Mouse (Mus musculus): ENCODE measurements around the gene Senp5. TPM values are rescaled to one million over a fixed set of nuclear protein-coding genes. Genes with fewer than 3 reads are reported as not detected.
"Not testable (repeated sequence)": the region's sequence is repeated elsewhere in the genome, so short reads cannot be mapped to it uniquely, and the experiment has no call there.

Senp5 gene
- polyA plus RNA-seq, 1 experiment from 2014 or later = 25.7 TPM

DNA sequence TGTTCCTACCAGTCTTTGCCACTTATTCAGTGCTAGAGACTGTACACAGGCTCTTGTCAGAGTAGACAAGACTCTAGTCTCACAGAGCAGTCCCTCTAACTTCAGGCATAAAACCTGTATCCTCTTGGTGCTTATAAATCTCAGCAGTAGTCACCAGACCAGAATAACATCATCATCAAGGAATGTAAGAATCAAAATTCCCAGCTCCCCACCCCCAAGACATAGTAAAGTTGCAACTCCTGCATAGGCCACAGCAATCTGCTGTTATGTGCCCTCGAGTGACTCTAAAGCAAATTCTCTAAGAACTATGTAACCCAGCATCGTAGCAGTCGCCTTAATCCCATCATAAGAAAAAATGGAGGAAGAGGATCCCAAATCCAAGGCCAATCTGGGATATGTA is 23.6 kb downstream of the Senp5 start:
- Histone ChIP-seq H3K36me3 (peaks cover 43% of the 10 kb centered on the region), H3K4me2 (replicated peaks) (no peak overlapping the region), H3K27me3 (no peaks in the 10 kb centered on the region), H3K4me1 (no peaks in the 10 kb centered on the region), H3K4me3 (no peak overlapping the region), H3K9me3 (no peaks in the 10 kb centered on the region), H3K9ac (replicated peaks) (no peak overlapping the region), H3K27ac (replicated peaks) (no peak overlapping the region)
- no peak for ATAC-seq (ENCODE audit: low FRiP score, low read depth)
- 94% methylated on average over 3 of the region's 3 CpGs for WGBS

DNA sequence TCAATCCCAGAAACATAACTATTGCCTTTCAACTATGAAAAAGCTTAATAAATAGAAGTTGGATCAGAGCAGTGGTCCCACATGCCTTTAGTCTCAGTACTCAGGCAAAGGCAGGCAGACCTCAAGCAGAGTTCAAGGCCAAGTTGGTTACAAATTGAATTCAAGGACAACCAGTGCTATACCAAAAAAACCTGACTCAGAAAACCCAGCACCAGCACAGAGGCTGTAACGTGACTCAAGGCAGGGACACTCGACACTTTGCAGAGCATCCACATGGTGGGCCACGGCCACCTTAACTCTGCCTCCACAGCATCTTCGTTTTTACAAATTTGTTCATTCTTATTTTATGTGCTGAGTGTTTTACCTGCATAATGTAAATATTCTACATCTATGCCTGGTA is 27.8 kb downstream of the Senp5 start:
- Histone ChIP-seq H3K4me2 (replicated peaks) (no peak overlapping the region), H3K9ac (replicated peaks) (no peak overlapping the region), H3K27me3 (no peaks in the 10 kb centered on the region), H3K4me1 (no peaks in the 10 kb centered on the region), H3K27ac (replicated peaks) (no peak overlapping the region), H3K36me3 (peaks cover 60% of the 10 kb centered on the region), H3K4me3 (no peak overlapping the region), H3K9me3 (no peaks in the 10 kb centered on the region)
- no peak for ATAC-seq (ENCODE audit: low FRiP score, low read depth)
- WGBS = 93% methylated on average over 4 of the region's 4 CpGs

DNA sequence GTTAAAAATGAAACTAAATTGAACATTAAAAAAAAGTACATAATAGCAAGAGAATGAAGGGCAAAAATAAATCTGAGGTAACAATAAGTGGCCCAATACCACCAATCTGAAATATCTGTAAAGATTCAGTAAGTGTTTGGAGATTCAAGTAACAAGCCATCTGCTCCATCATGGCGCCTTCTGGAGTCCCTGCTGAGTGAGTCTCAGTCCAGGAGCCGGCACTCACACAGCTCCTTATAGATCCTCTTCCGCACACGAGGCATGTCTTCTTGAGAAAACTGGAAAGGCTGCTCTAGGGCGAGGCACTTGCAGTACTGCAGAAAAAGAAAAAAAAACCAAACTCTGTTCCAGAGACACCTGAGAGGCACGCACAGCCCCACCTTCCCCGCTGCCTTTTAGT is 39.9 kb downstream of the Senp5 start:
- WGBS = 91% methylated on average over 7 of the region's 7 CpGs
- Histone ChIP-seq H3K27me3 (no peaks in the 10 kb centered on the region), H3K9me3 (no peaks in the 10 kb centered on the region), H3K27ac (replicated peaks) (no peak overlapping the region), H3K4me1 (no peaks in the 10 kb centered on the region), H3K4me2 (replicated peaks) (no peak overlapping the region), H3K36me3 (peaks cover 78% of the 10 kb centered on the region), H3K4me3 (no peak overlapping the region), H3K9ac (replicated peaks) (no peak overlapping the region)
- no peak for ATAC-seq (ENCODE audit: low FRiP score, low read depth)

DNA sequence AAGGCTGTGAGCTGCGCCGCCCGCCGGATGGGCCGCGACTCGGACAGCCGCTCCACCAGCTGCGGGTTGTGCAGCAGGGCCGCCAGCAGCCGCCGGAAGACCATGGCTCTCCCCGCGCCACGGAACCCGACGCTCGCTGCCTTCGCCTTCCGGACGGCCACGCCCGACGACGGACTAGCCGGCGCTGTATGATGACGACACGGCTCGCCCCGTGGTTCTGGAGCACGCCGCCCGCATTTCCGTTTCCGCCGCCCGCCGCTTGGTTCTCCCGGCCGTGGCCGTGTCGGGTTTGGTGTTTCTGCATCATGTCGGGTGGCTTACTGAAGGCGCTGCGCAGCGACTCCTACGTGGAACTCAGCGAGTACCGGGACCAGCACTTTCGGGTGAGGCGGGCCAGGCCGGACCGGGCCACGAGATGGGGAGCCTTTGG is 54.7 kb downstream of the Senp5 start, which contains the start of the genes 0610012G03Rik and Ncbp2:
Gene 0610012G03Rik (minus strand): TSS at position 150 of the 430 bp plus-strand sequence.
Gene Ncbp2 (plus strand): TSS at position 169 of the 430 bp plus-strand sequence.
- peaks cover 8% of the 10 kb centered on the region; the same call in 1 of the 2 replicates for H3K36me3 ChIP-seq
- peak within 1 kb of the TSS; percentile 87 for H3K27ac ChIP-seq (replicated peaks)
- H3K4me2 ChIP-seq (replicated peaks) = peak within 1 kb of the TSS; percentile 86
- H3K4me3 ChIP-seq = peak within 1 kb of the TSS; percentile 83
- H3K9ac ChIP-seq (replicated peaks) = peak within 1 kb of the TSS; percentile 85
- WGBS = under 1% methylated on average over 55 of the region's 55 CpGs
- ATAC-seq (ENCODE audit: low FRiP score, low read depth) = peak; percentile 90
- H3K4me1 ChIP-seq = peaks cover 37% of the 10 kb centered on the region
- H3K27me3 ChIP-seq = no peaks in the 10 kb centered on the region
- no peaks in the 10 kb centered on the region for H3K9me3 ChIP-seq

DNA sequence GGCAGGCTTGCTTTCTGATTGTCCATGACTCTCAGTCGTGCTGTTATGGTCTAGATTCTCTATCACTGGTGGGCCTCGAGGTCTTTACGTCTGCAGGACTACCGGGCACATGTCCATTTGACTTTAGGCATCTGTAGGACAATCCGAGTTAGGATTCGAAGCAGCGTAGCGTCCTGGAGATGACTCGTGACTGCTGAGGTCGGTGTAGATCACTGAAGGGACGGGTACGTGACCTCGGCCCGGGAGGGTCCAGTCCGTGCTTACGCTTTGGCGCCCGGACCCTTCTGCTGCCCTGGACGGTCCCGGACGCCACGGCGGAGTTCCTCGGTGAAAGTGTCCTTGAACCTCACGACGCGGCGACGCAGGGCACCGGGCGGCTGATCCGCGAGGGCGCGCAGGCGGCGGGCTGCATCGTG is 55.2 kb downstream of the Senp5 start:
- peaks cover 8% of the 10 kb centered on the region; the same call in 1 of the 2 replicates for H3K36me3 ChIP-seq
- H3K27ac ChIP-seq (replicated peaks) = peak overlapping the region; percentile 87
- H3K4me1 ChIP-seq = peaks cover 37% of the 10 kb centered on the region
- H3K4me3 ChIP-seq = peak overlapping the region; percentile 83
- H3K27me3 ChIP-seq = no peaks in the 10 kb centered on the region
- peak overlapping the region; percentile 86 for H3K4me2 ChIP-seq (replicated peaks)
- ATAC-seq (ENCODE audit: low FRiP score, low read depth) = peak; percentile 82
- H3K9me3 ChIP-seq = no peaks in the 10 kb centered on the region
- WGBS = under 1% methylated on average over 38 of the region's 38 CpGs
- H3K9ac ChIP-seq (replicated peaks) = peak overlapping the region; percentile 85

DNA sequence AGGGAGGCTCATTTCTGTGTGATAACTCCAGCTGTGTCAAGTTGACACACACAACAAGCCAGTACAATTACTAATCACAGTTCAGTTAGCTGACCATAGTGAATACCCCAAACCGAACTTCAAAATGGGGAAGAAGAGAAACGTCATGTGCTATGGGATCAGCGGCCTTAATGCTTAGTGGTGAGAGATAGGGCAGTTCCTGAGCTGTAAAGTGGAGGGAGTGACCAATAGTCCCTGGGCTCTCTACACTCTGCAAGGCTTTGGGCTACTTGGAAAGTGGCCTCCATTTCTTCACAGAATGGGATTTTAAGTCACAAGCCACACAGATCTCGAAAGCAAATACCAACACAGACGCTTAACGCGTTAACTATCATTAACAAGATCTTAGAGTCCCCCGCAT is 55.8 kb downstream of the Senp5 start:
- H3K27me3 ChIP-seq = no peaks in the 10 kb centered on the region
- no peak for ATAC-seq (ENCODE audit: low FRiP score, low read depth)
- 41% methylated on average over 8 of the region's 8 CpGs for WGBS
- H3K27ac ChIP-seq (replicated peaks) = 0 out of 2 replicates have a peak overlapping the region, but pooled peaks have one; percentile 87
- H3K9me3 ChIP-seq = no peaks in the 10 kb centered on the region
- peaks cover 37% of the 10 kb centered on the region for H3K4me1 ChIP-seq
- peak overlapping the region; percentile 85 for H3K9ac ChIP-seq (replicated peaks)
- peak overlapping the region; percentile 83 for H3K4me3 ChIP-seq
- H3K36me3 ChIP-seq = 0 out of 2 replicates have a peak, but pooled peaks cover 4% of the 10 kb centered on the region
- peak overlapping the region; percentile 86 for H3K4me2 ChIP-seq (replicated peaks)

DNA sequence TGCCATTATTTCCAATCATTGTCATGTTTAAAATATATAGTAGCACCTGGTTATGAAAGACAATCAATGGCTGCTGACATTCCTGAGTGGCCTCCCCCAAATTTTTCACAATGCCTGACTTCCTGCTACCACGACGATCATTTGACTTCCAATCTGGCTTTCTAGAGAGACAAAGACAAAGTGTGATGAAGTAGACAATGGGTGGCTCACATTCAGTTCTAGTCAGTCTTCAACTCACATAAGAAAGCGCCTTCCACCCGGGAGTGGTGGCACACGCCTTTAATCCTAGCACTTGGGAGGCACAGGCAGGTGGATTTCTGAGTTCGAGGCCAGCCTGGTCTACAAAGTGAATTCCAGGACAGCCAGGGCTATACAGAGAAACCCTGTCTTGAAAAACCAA is 57.1 kb downstream of the Senp5 start:
- not testable (repeated sequence) for H3K4me2 ChIP-seq (replicated peaks); H3K27me3 ChIP-seq; H3K27ac ChIP-seq (replicated peaks); H3K4me3 ChIP-seq; H3K9me3 ChIP-seq; ATAC-seq (ENCODE audit: low FRiP score, low read depth); H3K9ac ChIP-seq (replicated peaks); H3K36me3 ChIP-seq
- WGBS = 89% methylated on average over 6 of the region's 6 CpGs
- peaks cover 37% of the 10 kb centered on the region for H3K4me1 ChIP-seq

DNA sequence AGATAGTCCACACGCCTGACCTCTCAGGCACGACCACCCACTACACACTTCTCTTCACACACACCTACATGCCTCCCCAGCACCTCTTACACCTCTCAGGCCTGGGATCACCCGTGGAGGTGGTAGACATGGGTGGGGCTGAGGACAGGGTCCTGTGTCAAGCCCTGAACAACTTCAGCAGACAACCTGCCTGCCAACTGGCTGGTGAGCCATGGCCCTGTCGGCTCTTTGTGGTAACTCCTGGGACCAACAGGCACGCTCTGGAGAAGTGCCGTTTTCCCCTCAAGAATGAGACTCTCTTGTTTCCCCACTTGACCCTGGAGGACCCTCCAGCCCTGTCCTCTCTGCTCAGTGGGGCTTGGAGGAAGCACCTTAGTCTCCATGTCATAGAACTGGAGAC is 57.7 kb downstream of the Senp5 start:
- Histone ChIP-seq H3K27ac (replicated peaks) (no peak overlapping the region), H3K36me3 (no peaks in the 10 kb centered on the region), H3K27me3 (0 out of 2 replicates have a peak, but pooled peaks cover 3% of the 10 kb centered on the region), H3K9ac (replicated peaks) (no peak overlapping the region), H3K9me3 (no peaks in the 10 kb centered on the region), H3K4me3 (no peak overlapping the region), H3K4me1 (peaks cover 37% of the 10 kb centered on the region), H3K4me2 (replicated peaks) (no peak overlapping the region)
- no peak for ATAC-seq (ENCODE audit: low FRiP score, low read depth)
- WGBS = 90% methylated on average over 6 of the region's 6 CpGs

DNA sequence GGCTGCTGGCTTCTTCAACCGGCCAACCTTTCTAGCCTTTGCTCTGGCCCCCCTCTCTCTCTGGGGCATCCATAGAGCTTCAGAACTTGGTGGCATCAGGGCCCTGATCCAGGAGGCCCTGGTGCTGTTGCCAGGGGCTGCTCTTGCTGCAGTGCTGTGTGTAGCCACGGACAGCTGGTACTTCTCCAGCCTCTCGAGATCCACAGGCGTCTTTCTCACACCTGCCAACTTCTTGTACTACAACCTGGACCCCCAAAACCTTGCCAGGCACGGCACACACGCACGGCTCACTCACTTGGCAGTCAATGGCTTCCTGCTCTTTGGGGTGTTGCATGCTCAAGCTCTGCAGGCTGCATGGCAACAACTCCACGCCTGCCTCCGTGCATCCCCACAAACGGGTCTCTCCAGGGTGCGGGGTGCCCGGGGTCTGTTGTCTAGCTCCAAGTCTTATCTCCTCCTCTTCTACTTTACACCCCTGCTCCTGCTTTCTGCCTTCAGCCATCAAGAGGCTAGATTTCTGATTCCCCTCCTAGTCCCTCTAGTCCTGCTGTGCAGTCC is 58.3 kb downstream of the Senp5 start:
- no peaks in the 10 kb centered on the region for H3K36me3 ChIP-seq
- no peaks in the 10 kb centered on the region for H3K9me3 ChIP-seq
- no peak overlapping the region for H3K4me3 ChIP-seq
- no peak overlapping the region for H3K27ac ChIP-seq (replicated peaks)
- ATAC-seq (ENCODE audit: low FRiP score, low read depth) = no peak
- no peak overlapping the region for H3K4me2 ChIP-seq (replicated peaks)
- 0 out of 2 replicates have a peak overlapping the region, but pooled peaks have one; percentile 15 for H3K9ac ChIP-seq (replicated peaks)
- H3K4me1 ChIP-seq = peaks cover 37% of the 10 kb centered on the region
- WGBS = 91% methylated on average over 12 of the region's 12 CpGs
- 0 out of 2 replicates have a peak, but pooled peaks cover 3% of the 10 kb centered on the region for H3K27me3 ChIP-seq

DNA sequence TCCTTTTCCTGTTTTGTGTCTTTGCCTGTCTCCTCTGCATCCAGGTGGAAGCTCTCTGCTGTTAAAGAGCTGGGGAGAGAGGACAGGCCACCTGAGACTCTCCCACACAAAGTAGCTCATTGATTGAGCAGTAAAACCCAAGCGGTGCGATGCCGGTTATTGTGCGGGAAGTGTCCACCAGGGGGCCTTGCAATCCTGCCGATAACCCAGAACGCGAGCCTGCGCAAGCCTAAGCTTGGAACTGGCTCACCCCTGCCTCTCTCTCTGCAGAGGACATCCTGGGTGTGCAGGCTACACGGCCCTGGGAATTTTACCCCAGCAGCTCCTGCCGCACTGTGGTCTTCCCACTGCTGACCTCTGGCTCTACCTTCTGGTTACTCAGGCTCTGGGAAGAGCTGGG is 59.1 kb downstream of the Senp5 start:
- no peak overlapping the region for H3K9ac ChIP-seq (replicated peaks)
- H3K4me1 ChIP-seq = peaks cover 29% of the 10 kb centered on the region
- no peak overlapping the region for H3K27ac ChIP-seq (replicated peaks)
- WGBS = 4% methylated on average over 10 of the region's 10 CpGs
- no peak overlapping the region for H3K4me3 ChIP-seq
- H3K4me2 ChIP-seq (replicated peaks) = no peak overlapping the region
- H3K36me3 ChIP-seq = no peaks in the 10 kb centered on the region
- no peaks in the 10 kb centered on the region for H3K9me3 ChIP-seq
- 0 out of 2 replicates have a peak, but pooled peaks have one; percentile 4 for ATAC-seq (ENCODE audit: low FRiP score, low read depth)
- 0 out of 2 replicates have a peak, but pooled peaks cover 3% of the 10 kb centered on the region for H3K27me3 ChIP-seq

DNA sequence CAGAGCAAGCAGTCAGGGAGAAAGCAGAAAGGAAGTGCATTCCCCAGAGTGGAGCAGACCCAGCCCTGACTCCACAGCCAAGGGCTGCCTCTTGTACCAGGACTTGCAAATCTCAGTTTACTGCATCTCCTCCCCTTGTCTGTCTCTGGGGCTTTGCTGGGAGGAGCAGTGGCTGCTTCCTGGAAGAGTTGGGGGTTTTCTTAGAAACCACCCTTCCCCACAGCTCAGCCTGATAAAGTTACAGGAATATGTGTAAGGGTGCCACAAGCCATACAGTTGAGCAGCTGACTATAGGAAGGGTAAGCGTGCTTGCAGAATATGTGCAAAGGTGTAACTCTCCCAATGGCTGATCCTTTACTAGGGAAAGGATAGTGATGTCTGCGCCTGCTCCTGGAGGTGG is 62.5 kb downstream of the Senp5 start:
- Histone ChIP-seq H3K9ac (replicated peaks) (no peak overlapping the region), H3K27me3 (peaks cover 16% of the 10 kb centered on the region), H3K27ac (replicated peaks) (no peak overlapping the region), H3K4me2 (replicated peaks) (no peak overlapping the region), H3K4me1 (peaks cover 10% of the 10 kb centered on the region), H3K9me3 (no peaks in the 10 kb centered on the region), H3K4me3 (no peak overlapping the region), H3K36me3 (no peaks in the 10 kb centered on the region)
- WGBS = 70% methylated on average over 2 of the region's 2 CpGs
- no peak for ATAC-seq (ENCODE audit: low FRiP score, low read depth)

DNA sequence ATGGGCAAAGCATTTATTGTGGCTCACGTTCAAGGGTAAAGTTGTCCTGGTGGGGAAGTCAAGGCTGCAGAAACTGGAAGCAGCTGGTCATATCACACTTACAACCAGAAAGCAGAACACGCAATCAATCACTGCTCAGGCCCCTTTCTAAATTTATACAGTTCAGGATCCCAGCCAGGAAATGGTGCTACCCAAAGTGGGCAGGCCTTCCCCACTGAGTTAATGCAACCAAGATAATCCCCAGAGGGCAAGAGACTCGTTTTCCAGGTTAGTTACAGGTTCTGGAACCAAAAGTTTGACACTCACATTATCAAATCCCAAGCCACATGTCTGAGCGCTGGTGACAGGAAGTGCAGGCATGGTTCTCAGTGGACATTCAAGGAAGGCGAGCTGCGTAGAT is 64.2 kb downstream of the Senp5 start:
- Histone ChIP-seq H3K9ac (replicated peaks) (no peak overlapping the region), H3K4me2 (replicated peaks) (no peak overlapping the region), H3K27ac (replicated peaks) (no peak overlapping the region), H3K4me1 (peaks cover 19% of the 10 kb centered on the region), H3K9me3 (no peaks in the 10 kb centered on the region), H3K36me3 (no peaks in the 10 kb centered on the region), H3K4me3 (no peak overlapping the region), H3K27me3 (peaks cover 34% of the 10 kb centered on the region)
- 79% methylated on average over 6 of the region's 6 CpGs for WGBS
- ATAC-seq (ENCODE audit: low FRiP score, low read depth) = no peak

Measured in midbrain, embryonic 12.5 days (tissue).